Mouse (Mus musculus) bone marrow macrophage, adult 2 months (primary cell): ENCODE measurements around the gene Racgap1.

Experiments
- CTCF ChIP-seq: IDR thresholded peaks from 2 replicates; pipeline ENCODE4 v1.5.1; 2012; ENCODE audit warnings: low read depth, mild to moderate bottlenecking, low read length, moderate library complexity
- POLR2A ChIP-seq: IDR thresholded peaks from 2 replicates; pipeline ENCODE4 v1.6.1; 2012; ENCODE audit warnings: mild to moderate bottlenecking, low read depth, low read length, borderline replicate concordance

- no peak for TF ChIP-seq CTCF
- TF ChIP-seq POLR2A, result no peak
Measured at GRCm38 (mm10) chr15:99651984-99652872, 772 bp upstream of the Racgap1 start.
